Mouse (Mus musculus): ENCODE measurements around the gene Ccdc61. TPM values are rescaled to one million over a fixed set of nuclear protein-coding genes. Genes with fewer than 3 reads are reported as not detected.

Gene Ccdc61
- total RNA-seq, 2 experiments from 2014 or later: 9.0 to 9.5 TPM

DNA sequence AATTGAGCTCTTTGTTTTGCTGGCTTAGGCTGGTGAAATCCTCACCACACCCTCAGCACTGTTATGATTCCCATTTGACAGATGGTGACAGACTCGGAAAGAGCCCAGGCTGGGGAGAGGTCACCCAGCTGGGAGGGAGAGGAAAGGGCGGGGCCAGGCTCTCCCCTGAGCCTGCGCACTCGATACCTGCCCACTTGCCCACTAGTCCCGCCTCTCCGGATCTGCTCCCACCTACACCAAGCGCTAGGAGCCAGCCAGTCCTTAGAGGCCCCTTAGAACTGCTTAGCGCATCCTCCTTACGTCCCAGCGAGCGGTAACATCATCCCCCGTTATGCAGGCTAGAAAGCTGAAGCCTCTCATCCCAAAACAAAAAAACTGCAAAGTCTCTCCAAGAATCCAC lies 10.9 kb upstream of the Ccdc61 start:
- intact Hi-C loops (cut with DNase I): no loop called here
- peak; percentile 51 to 68 for DNase-seq

DNA sequence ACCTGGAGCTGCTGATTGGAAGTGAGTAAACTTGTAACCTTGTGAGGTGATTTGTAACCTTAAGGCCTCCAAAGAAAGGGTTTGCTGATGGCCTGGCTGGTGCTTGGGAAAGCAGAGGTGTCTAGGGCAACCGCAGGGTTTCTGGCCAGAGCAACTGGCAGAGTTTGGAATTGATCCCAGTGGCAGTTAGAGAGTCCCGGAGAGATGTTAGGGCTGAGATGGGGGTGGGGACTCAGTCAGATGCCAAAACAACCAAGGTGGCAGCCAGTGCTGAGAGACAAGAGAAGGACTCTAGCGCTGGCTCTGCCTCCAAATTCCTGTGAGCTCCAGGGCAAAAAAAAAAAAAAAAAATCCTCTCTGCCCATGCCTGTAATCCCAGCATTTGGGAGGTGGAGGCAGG lies 7.7 kb upstream of the Ccdc61 start:
- peak in 1 of 2 experiments; percentile 45 for DNase-seq
- intact Hi-C loops (cut with DNase I): no loop called here

DNA sequence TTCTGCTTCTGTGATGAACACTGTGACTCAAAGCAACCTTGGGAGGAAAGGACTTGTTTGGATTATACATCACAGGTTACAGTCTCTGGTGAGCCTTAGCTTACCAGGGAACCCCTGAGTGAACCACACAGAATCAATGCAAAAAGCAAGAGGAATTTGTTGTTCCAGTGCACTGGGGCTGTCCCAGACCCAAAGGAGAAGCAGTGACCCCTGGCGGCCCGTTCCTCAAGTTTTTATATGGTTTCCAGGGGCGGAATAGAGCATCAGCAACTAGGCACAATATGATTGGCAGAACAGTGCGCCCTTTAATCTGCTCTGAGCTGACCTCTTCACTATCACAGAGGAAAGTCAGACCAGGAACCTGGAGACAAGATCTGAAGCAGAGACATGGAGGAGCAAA lies 6.0 kb upstream of the Ccdc61 start:
- DNase-seq: no peak
- intact Hi-C loops (cut with DNase I): no loop called here

DNA sequence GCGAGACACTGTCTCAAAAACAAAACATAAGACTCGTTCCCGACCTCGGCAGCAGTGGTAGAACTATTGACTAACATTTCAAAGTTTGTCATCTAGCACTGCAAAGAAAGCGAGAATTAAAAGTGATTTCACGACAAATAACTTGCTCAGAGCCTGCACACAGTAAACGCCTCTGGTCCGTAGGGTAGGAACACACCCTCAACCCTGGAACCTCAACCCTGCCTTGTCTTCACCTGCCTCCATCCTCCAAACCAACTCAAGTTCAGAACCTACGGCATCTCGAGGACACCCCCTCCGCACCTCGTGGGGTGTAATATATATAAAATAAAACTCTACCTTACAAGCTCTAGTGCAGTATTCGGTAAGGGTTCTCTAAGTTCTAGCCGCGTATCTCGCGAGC lies 418 bp downstream of the Ccdc61 start:
- no peak for DNase-seq
- intact Hi-C loops (cut with DNase I): loop anchor here (10.0 kb wide), 1 partner anchor 55 kb away; no protein-coding TSS in a partner anchor

DNA sequence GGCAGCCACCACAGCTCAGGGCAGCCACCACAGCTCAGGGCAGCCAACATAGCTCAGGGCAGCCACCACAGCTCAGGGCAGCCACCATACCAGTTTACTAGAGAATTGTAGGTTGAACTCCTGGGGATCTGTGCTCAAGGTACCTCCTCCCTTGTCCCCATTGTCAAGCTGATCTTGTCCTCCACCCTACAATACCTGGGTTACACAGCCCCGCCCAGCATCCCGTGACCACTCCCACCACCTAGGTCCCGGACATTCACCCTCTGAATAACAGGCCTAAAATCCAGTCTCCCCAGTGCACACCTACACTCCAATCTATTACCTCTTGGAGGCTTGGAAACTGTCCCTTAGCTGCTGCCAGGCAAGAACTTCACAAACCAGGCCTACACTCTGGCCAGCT lies 5.2 kb downstream of the Ccdc61 start:
- intact Hi-C loops (cut with DNase I): loop anchor here (10.0 kb wide), 1 partner anchor 60 kb away; no protein-coding TSS in a partner anchor

DNA sequence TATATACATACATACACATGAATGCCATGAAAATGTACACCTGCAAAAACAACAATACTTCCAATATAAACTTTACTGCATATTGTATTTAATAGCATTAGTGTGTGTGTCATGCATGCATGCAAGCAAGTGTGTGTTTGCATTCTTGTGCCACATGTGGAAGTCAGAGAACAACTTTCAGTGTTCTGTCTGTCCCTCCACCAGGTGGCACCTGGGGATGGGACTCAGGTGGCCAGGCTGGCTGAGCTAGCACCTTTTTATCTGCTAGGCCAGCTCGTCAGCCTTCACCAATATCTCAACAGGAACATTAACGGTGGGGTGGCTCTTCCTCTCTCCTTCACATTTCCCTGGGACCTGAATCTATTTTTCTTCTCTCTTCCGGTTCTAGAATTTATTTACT lies 7.7 kb downstream of the Ccdc61 start:
- no peak for DNase-seq
- intact Hi-C loops (cut with DNase I): loop anchor here (10.0 kb wide), 1 partner anchor 62 kb away; no protein-coding TSS in a partner anchor

More for the DNA sequence above, 5.2 kb downstream of the Ccdc61 start:
- no peak for DNase-seq

DNA sequence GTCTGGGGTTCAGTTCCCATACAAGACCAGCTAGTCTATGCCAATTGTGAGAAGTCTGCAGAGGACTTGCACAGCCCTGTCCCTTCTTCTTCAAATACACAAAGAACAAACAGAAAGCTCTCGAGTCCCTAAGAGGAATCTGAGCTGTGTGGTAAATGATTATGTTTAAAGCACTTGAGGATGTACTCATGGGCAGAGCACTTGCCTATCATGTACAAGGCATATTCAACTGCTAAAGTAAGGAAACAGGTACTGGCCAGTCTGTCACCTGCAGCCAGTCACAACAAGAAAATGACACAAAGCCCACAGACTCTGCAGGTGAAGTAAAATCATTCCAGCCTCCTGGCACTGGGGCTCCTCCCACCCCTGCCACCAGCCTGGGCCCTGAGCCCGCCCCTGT lies 9.7 kb downstream of the Ccdc61 start:
- DNase-seq: no peak
- intact Hi-C loops (cut with DNase I): loop anchor here (10.0 kb wide), 1 partner anchor 64 kb away; no protein-coding TSS in a partner anchor

DNA sequence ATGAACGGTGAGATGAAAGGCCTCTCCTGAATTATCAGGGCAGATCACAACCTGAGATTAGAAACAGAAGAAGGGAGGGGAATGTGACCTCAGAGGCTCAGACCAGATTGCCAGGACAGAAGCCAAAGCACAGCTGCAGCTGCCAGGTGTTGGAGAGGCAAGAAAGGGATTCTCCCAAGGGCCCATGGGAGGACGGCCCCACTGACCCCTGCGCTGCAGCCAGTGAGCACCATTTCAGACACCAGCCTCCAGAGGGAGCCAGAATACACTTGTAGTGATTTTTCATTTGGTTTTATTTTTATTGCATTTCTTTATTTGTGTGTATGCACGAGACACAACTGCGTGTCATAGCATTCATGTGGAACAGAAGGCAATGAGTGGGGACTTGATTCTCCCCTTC lies 13.7 kb downstream of the Ccdc61 start:
- DNase-seq: peak; percentile 35 to 69
- intact Hi-C loops (cut with DNase I): loop anchor here (2.0 kb wide), 1 partner anchor 110 kb away; no protein-coding TSS in a partner anchor

DNA sequence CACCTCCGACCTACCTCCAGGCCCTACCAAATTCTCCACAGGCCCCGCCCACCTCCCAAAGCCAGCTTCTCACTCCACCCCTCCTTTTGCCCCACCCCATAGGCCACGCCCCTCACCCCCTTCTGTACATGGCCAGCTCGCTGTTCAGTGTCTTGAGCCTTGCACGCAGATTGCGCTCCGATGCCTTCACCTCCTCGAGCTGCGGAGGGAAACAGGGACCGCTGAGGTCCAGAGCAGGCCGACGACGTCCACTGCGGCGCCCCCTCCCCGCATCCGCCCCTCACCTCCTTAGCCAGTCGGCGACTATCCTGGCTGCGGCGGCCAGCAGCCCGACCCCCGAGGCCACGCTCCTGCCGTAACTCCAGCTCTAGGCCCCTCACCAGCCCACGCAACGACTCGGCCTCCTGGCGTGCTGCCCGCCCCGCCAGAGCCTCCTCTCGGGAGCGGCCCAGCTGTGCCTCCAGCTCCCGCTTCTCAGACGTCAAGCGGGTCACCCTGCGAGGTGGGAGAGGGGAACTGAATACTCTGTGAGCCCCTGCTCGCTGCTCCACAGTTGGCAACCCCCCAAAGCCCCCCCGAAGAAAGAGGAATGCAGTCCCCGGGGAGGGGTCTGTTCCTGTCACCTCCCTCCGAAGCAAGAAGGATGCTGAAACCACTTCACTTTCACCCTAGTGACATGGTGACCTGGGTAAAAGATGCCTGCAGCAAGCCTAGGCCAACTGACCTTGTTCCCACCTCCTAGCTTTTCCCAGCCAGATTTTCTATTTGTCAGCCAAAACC lies 16.4 kb downstream of the Ccdc61 start:
- DNase-seq: peak; percentile 57 to 58

DNA sequence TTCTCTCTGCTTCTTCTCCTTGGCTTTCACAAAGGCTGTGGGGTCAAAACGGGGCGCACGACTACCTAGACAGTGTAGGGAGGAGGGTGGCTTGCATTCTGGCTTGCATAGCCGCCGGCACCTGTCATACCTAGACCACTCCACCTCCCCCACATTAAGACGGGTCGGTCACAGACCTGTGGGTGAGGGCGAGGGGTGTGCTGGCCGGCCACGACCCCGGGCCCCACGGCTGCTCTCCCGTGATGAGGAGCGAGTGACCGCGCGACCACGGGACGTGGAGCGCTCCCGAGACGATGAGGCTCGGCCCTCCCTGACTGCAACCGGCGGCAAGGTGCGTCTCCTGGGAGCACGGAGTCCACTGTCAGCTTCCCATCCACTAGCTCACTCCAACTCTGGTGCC lies 17.2 kb downstream of the Ccdc61 start:
- intact Hi-C loops (cut with DNase I): no loop called here
- no peak for DNase-seq

More for the DNA sequence above, 16.4 kb downstream of the Ccdc61 start:
- intact Hi-C loops (cut with DNase I): no loop called here

DNA sequence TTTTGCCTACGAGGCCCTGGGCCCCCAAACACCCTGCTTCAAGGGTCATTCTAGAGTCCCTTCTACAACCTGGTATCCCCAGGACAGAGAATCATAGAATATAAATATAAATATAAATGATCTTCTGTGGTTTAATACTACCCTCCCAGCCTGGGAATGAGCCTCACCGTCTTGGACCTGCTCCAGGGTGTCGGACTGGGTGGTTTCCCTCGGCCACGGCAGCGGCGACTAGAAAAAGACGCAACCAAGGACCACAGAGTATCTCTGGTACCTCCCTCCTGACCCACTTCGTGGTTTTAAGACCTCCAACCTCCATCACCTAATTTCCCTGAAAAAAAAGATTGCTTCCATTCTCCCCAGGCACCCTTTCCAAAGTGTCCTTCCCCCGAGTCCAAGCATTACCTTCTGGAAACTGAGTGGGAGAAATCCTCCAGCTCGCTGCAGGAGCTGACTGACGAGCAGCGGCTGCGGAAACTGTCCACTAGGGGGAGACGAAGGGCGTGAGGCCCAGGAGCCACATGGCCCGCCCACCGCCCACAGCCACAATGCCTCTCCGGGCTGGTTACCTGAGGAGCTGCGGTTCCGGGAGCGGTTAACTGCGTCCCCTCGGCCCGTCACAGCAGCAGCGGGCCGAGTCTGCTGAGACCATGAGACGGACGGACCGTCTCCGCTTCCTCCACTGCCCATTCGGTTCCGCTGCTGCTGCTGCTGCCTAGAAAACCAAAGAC lies 18.2 kb downstream of the Ccdc61 start:
- intact Hi-C loops (cut with DNase I): no loop called here
- peak; percentile 85 to 90 for DNase-seq

DNA sequence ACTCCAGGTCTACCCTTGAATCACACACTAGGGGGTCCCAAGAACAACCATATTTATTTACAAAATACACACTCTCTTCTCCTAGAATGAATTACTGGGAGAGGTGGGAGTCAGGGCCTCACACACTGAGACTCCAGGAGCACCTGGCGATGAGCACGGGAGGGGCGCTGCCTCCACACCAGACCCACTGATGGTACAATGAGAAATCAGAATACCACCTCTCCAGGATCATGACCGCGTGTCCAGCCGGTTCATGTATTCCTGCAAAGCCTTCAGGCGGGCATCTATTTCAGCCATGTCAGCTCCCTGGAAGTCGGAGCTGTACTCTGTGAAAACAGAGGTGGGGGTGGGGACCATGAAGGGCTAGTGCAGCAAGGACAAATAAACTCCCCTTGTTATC lies 19.4 kb downstream of the Ccdc61 start:
- intact Hi-C loops (cut with DNase I): no loop called here
- no peak for DNase-seq

DNA sequence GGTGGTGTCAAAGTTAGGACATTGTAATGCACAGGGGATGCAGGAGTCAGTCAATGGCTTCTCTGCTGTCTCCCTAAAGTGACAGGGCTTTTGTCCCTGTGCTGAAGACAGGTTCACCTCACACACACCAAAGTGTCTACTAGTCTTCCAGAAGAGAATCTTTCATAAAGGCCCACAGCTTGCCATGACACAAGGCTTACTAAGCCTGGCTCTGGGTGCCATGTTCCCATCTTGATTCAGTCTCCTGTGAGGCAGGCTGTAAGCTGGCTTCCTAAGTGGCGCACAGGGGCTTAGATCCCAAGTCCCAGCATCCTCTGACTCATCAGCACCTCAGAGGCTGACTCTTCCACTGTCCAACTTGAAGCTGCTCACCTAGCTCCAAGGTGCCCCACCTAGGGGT lies 23.3 kb downstream of the Ccdc61 start:
- intact Hi-C loops (cut with DNase I): no loop called here
- DNase-seq: no peak

DNA sequence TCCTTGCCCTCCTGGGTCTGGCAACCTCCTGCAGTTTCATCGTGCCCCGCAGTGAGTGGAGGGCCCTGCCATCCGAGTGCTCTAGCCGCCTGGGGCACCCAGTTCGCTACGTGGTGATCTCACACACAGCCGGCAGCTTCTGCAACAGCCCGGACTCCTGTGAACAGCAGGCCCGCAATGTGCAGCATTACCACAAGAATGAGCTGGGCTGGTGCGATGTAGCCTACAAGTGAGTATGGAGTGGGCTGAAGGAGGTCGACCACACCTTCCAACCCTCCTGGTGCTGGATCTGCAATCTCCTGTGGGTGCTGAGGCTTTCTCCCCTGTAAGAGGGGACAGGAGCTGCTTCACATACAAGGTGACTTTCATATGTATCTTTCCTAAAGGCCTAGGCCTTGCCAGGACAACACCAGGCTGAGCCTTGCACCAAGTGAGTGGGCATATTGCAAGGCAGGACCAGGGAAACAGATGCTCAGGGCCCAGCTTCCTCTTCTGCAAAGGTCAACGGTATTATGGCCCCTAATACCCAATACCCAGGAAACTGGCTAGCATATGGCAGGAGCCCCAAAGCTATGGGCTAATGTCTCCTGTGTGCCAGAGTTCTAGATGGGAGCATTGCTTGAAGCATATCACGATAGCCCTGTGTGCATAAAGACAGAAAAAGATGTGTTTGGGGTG lies 25.3 kb downstream of the Ccdc61 start:
- DNase-seq: no peak
- intact Hi-C loops (cut with DNase I): no loop called here

DNA sequence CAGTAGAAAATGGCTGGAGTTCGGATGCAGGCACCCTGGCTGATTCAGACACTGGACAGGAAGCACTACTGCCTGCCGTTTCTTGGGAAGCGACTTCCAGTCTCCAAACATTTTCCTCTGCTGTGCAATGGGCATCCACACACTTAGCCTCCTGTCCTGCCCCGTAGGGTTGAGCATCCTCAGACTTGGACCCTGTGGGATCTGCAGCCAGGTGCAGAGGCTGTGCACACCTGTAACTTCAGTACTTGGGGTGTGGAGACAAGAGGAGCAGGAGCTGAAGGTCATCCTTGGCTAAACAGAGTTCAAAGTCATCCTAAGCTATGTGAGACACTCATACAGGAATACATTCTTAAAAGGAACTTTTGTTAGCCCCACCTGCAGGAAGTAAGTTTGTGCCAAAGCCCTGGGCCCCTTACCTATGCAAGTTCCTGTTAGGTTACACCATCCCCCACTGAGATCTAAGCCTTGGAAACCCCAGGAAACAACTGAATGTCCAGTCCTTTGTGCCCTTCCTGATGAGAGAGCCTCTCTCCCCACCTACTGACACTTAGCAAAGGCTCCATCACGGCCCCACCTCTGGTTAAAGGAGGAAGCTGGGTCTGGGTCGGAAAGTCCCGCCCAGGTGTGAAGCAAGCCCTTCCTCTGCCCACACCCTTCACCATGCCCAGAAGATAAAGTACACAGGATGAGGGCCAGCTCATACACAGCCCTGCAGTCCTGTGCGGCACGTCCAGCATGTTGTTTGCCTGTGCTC lies 26.0 kb downstream of the Ccdc61 start:
- no peak for DNase-seq
- intact Hi-C loops (cut with DNase I): no loop called here

DNA sequence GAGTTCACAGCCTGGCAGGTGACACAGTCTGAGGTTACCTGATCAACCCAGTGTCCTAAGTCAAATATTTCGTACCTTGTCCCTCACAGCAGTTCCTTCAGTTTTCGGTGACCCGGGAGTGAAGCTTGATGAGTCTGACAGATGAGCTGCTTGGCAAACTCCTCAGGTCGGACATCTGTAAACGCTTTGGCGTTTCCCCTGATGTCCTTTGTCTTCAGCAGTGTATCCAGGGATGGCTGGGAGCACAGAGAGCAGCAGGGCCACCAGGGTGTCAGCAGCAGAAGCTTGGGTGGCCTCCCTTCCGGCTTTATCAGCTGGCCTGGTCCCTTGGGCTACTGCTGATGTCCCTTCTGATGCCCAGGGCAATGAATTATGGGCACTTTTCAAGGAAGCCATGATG lies 31.5 kb downstream of the Ccdc61 start:
- intact Hi-C loops (cut with DNase I): no loop called here

DNA sequence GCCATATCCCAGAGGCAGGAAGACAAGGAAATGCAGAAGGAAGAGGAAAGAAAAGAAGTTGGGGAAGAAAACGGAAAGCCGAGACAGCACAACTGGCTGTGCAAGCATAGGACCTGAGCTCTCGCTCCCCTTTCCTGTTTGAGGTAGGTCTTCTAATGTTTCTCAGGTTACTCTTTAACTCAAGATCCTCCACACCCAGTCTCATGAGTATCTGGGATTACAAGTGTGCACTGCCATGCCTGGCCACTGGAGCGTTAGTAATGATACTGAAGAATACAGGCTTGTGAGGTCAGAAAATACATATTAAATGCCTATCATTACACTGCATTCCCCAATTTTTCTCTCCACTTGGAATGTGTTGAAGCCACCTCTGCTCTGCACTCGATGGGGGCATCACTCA lies 34.8 kb downstream of the Ccdc61 start:
- DNase-seq: no peak
- intact Hi-C loops (cut with DNase I): no loop called here

More for the DNA sequence above, 31.5 kb downstream of the Ccdc61 start:
- DNase-seq: no peak

DNA sequence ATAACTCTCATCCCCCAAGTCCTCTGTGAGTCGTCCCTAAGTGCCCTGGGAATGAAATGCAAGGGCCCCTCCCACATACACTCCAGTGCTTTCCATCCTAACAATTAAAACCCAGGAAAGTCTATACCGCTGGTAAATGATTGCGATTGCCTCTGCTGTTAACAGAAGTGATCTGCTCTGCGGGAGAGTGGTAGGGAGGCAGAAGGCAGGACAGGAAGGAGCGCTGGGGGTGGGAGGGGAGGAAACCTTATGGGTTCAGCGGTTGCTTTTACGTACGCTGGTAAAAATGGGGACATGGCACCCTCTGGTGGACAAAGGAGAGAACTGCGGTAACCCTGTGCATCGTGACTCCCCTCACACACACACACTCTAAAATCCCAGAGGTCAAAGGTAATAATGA lies 37.0 kb downstream of the Ccdc61 start:
- intact Hi-C loops (cut with DNase I): loop anchor here (1.0 to 2.0 kb wide), 2 partner anchors 40 to 124 kb away; no protein-coding TSS in a partner anchor

DNA sequence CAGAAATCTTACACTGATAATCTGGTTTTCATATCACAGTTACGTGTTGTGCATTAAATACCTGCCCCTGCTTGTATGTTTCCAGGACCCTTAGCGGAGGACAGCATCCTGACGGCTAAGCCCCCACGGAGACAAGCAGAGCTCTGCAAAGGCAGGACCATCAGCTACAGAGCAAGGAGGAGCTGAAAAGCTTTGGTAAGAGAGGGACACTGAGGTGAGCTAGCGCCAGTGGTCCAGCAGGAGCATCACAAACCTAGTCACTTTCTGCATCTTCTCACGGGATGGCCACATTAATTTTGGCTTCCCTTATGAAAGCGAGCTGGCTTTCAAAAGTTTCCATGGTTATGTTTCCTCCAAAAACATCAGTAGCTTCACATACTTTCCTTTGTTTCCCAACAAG lies 37.4 kb downstream of the Ccdc61 start:
- intact Hi-C loops (cut with DNase I): loop anchor here (1.0 to 2.0 kb wide), 2 partner anchors 40 to 124 kb away; no protein-coding TSS in a partner anchor

More for the DNA sequence above, 37.0 kb downstream of the Ccdc61 start:
- DNase-seq: peak; percentile 68 to 76

More for the DNA sequence above, 37.4 kb downstream of the Ccdc61 start:
- DNase-seq: no peak

All from heart, postnatal 14 days (tissue).